Mouse (Mus musculus): ENCODE measurements around the gene Gm45711. TPM values are rescaled to one million over a fixed set of nuclear protein-coding genes. Genes with fewer than 3 reads are reported as not detected.

Gm45711 gene
- total and polyA plus RNA-seq, 3 experiments = not detected

DNA sequence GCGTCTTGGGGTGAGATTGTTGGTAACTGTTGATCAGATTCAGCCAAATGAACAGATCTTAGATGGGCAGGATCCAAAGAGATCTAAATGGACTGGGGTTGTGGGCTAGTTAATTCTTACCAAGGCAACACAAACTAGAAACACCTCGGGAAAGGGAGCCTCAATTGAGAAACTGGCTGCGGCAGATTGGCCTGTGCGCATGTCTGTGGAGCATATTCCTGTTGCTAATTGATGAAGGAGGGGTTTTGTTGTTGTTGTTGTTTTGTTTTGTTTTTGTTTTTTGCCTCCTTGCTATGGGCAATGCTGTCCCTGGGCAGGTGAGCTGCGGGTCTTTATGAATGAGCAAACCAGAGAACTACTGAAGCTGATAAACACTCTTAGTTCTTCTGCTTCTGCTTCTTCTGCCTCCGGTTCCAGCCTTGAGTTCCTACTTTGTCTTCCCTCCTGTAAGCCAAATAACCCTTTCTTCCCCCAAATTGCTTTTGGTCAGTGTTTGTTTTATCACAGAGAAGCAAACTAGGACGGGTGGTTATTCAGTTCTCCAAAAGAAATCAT is 60.4 kb downstream of the Gm45711 start (continued):
- TF ChIP-seq NRF1 (IDR thresholded peaks at IDR 0.05; ENCODE audit: insufficient read depth, low read depth, low read length, poor library complexity, severe bottlenecking) (peak; percentile 64), EP300 (IDR thresholded peaks at IDR 0.05; ENCODE audit: low read depth in 1 of 2, low read length in 2 of 2) (peak; percentile 37 to 54; a peak in 2 of 4 replicates), KAT2A (conservative IDR thresholded peaks at IDR 0.05; ENCODE audit: low read depth, low read length) (no peak), TAL1 (IDR thresholded peaks at IDR 0.05; ENCODE audit: low read length) (no peak), BHLHE40 (IDR thresholded peaks at IDR 0.05; ENCODE audit: borderline replicate concordance, low read depth, low read length) (no peak), USF1 (IDR thresholded peaks at IDR 0.05; ENCODE audit: low read depth, low read length) (no peak), SIN3A (IDR thresholded peaks at IDR 0.05; ENCODE audit: low read length) (peak; percentile 45; the same call in 1 of the 2 replicates), HCFC1 (IDR thresholded peaks at IDR 0.05; ENCODE audit: low read depth, low read length) (no peak)

DNA sequence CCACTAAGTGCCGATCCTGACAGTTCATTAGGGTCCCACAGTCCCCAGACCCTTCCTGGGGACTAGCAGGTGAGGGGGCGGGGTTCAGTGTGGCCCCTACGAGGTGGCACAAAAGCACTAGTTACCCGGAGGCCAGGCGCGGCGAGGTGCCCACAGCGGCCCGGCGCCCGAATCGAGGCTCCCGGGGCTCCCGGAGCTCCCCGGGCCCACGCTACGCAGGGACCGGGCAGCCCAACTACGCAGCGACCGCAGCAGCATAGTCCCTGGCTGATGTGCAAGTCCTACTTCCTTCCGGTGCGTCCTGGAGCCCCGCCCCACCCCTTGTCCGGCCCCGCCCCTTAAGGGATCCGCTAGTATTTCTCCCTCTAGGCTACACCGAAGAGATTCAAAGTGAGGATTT is 61.6 kb downstream of the Gm45711 start, which contains the start of gene Tk2:
Gene Tk2 (minus strand): TSS at position 283 of the 400 bp plus-strand sequence.
- Histone ChIP-seq H3K36me3 (ENCODE audit: control insufficient read depth in 1 of 2, insufficient read depth in 2 of 2, low read length in 2 of 2) (peaks cover 0 to 17% of the 10 kb centered on the region in 2 experiments; a peak in 2 of 4 replicates), H3K9me3 (replicated peaks; ENCODE audit: insufficient read depth, low read length) (no peaks in the 10 kb centered on the region), H3K27me3 (ENCODE audit: control insufficient read depth in 1 of 2, insufficient read depth in 2 of 2, low read length in 2 of 2) (no peaks in the 10 kb centered on the region), H3K4me3 (ENCODE audit: control insufficient read depth in 1 of 2, insufficient read depth in 1 of 2, low read depth in 2 of 2, low read length in 2 of 2) (peak within 1 kb of the TSS; percentile 90 to 94), H3K27ac (ENCODE audit: control insufficient read depth, low read depth, low read length) (peak within 1 kb of the TSS; percentile 74), H3K9ac (ENCODE audit: control insufficient read depth, low read depth, low read length, poor library complexity, severe bottlenecking) (peak within 1 kb of the TSS; percentile 91), H3K79me2 (ENCODE audit: control insufficient read depth, insufficient read depth, low read length, poor library complexity) (peaks cover 7% of the 10 kb centered on the region), H3K4me1 (ENCODE audit: control insufficient read depth in 1 of 2, insufficient read depth in 2 of 2, low read length in 2 of 2) (peaks cover 8 to 31% of the 10 kb centered on the region in 2 experiments)
- no peak for TF ChIP-seq MAZ (IDR thresholded peaks at IDR 0.05; ENCODE audit: low read depth, low read length)
- TF ChIP-seq MAFK (IDR thresholded peaks at IDR 0.05; ENCODE audit: borderline replicate concordance, low read depth, low read length) = no peak
- peak; percentile 85 to 87 for TF ChIP-seq POLR2A (IDR thresholded peaks at IDR 0.05; ENCODE audit: control insufficient read depth in 1 of 2, insufficient read depth in 1 of 2, low read depth in 1 of 2, low read length in 2 of 2, poor library complexity in 1 of 2)
- no peak for TF ChIP-seq EP300 (IDR thresholded peaks at IDR 0.05; ENCODE audit: low read depth in 1 of 2, low read length in 2 of 2)
- no peak for TF ChIP-seq GABPA (IDR thresholded peaks at IDR 0.05; ENCODE audit: low read depth, low read length)
- TF ChIP-seq HCFC1 (IDR thresholded peaks at IDR 0.05; ENCODE audit: low read depth, low read length) = peak; percentile 77
- TF ChIP-seq ZMIZ1 (IDR thresholded peaks at IDR 0.05; ENCODE audit: low read depth, low read length) = peak; percentile 68
- no peak for TF ChIP-seq CHD2 (IDR thresholded peaks at IDR 0.05; ENCODE audit: low read length)
- no peak; the same call in 1 of the 2 replicates for TF ChIP-seq TCF12 (IDR thresholded peaks at IDR 0.05; ENCODE audit: low read depth, low read length)
- no peak for TF ChIP-seq MYB (IDR thresholded peaks at IDR 0.05; ENCODE audit: low read depth, low read length)
- no peak for TF ChIP-seq ZC3H11A (IDR thresholded peaks at IDR 0.05; ENCODE audit: low read depth, low read length)
- no peak for TF ChIP-seq MYC (IDR thresholded peaks at IDR 0.05; ENCODE audit: low read depth, low read length)
- no peak for TF ChIP-seq CTCF (IDR thresholded peaks at IDR 0.05 in 2 of 3, conservative IDR thresholded peaks at IDR 0.05 in 1 of 3; ENCODE audit: control insufficient read depth in 1 of 3, insufficient read depth in 1 of 3, low read depth in 2 of 3, low read length in 3 of 3, poor library complexity in 1 of 3, severe bottlenecking in 1 of 3)
- TF ChIP-seq MXI1 (IDR thresholded peaks at IDR 0.05; ENCODE audit: low read depth, low read length) = peak; percentile 6; the same call in 1 of the 2 replicates
- no peak for TF ChIP-seq CHD1 (IDR thresholded peaks at IDR 0.05; ENCODE audit: low read depth, low read length)
- no peak for TF ChIP-seq POLR2AphosphoS5 (IDR thresholded peaks at IDR 0.05; ENCODE audit: borderline replicate concordance, low read depth, low read length)
- TF ChIP-seq BHLHE40 (IDR thresholded peaks at IDR 0.05; ENCODE audit: borderline replicate concordance, low read depth, low read length) = no peak
- TF ChIP-seq USF1 (IDR thresholded peaks at IDR 0.05; ENCODE audit: low read depth, low read length) = no peak
- no peak; the same call in 1 of the 2 replicates for TF ChIP-seq SIN3A (IDR thresholded peaks at IDR 0.05; ENCODE audit: low read length)
- TF ChIP-seq NELFE (IDR thresholded peaks at IDR 0.05; ENCODE audit: low read depth, low read length) = peak; percentile 90
- TF ChIP-seq USF2 (IDR thresholded peaks at IDR 0.05; ENCODE audit: borderline replicate concordance in 1 of 2, insufficient read depth in 1 of 2, low read depth in 1 of 2, low read length in 2 of 2) = no peak
- peak; percentile 11; the same call in 1 of the 2 replicates for TF ChIP-seq ZNF384 (IDR thresholded peaks at IDR 0.05; ENCODE audit: low read depth, low read length)
- TF ChIP-seq SMC3 (IDR thresholded peaks at IDR 0.05; ENCODE audit: low read depth, low read length) = no peak
- peak; percentile 64; the same call in 1 of the 2 replicates for TF ChIP-seq POLR2AphosphoS2 (IDR thresholded peaks at IDR 0.05; ENCODE audit: low read length)
- no peak for TF ChIP-seq RCOR1 (IDR thresholded peaks at IDR 0.05; ENCODE audit: low read depth, low read length)
- TF ChIP-seq ELF1 (IDR thresholded peaks at IDR 0.05; ENCODE audit: low read depth, low read length) = peak; percentile 67
- no peak for TF ChIP-seq JUND (IDR thresholded peaks at IDR 0.05; ENCODE audit: low read depth, low read length)
- no peak for TF ChIP-seq ZKSCAN1 (IDR thresholded peaks at IDR 0.05; ENCODE audit: low read depth, low read length)
- TF ChIP-seq KAT2A (conservative IDR thresholded peaks at IDR 0.05; ENCODE audit: low read depth, low read length) = no peak
- no peak for TF ChIP-seq MAX (IDR thresholded peaks at IDR 0.05; ENCODE audit: low read length)
- no peak for TF ChIP-seq E2F4 (IDR thresholded peaks at IDR 0.05; ENCODE audit: borderline replicate concordance, low read depth, low read length)
- TF ChIP-seq TBP (IDR thresholded peaks at IDR 0.05; ENCODE audit: low read depth, low read length) = peak; percentile 59
- peak; percentile 93 for DNase-seq (ENCODE audit: low read depth, low spot score)

Data from MEL (cell line).